Mouse (Mus musculus) liver, embryonic 12.5 days (tissue): ENCODE results near the gene Trex1. TPM values are rescaled to one million over a fixed set of nuclear protein-coding genes. Genes with fewer than 3 reads are reported as not detected.
A peak's percentile ranks its signal among the peaks of the same experiment; 100 is the strongest.

Experiments
- ATAC-seq: fragments of 200-750 bp; cut with Nextera tagmentation; 2 replicates; pipeline ENCODE4 v1.8.0; 2017; ENCODE audit warnings: moderate number of reproducible peaks, mild to moderate bottlenecking, moderate library complexity
- H3K27ac ChIP-seq: fragments of 300-500 bp; sonication (generic); 2 replicates; pipeline ENCODE4 v1.5.1; 2016; ENCODE audit warnings: mild to moderate bottlenecking
- H3K27me3 ChIP-seq: fragments of 300-500 bp; sonication (generic); replicated peaks from 2 replicates; pipeline ENCODE4 v1.6.1; 2016; ENCODE audit warnings: mild to moderate bottlenecking, moderate library complexity
- H3K36me3 ChIP-seq: fragments of 300-500 bp; sonication (generic); 2 replicates; pipeline ENCODE4 v1.6.1; 2016; ENCODE audit warnings: mild to moderate bottlenecking, moderate library complexity
- H3K4me1 ChIP-seq: fragments of 300-500 bp; sonication (generic); 2 replicates; pipeline ENCODE4 v1.6.1; 2016
- H3K4me2 ChIP-seq: fragments of 300-500 bp; sonication (generic); 2 replicates; pipeline ENCODE4 v1.6.1; 2016; ENCODE audit warnings: mild to moderate bottlenecking, moderate library complexity
- H3K4me3 ChIP-seq: fragments of 300-500 bp; sonication (generic); 2 replicates; pipeline ENCODE4 v1.5.1; 2016; ENCODE audit warnings: mild to moderate bottlenecking, moderate library complexity
- H3K9ac ChIP-seq: fragments of 300-500 bp; sonication (generic); 2 replicates; pipeline ENCODE4 v1.6.1; 2016; ENCODE audit warnings: mild to moderate bottlenecking, moderate library complexity
- H3K9me3 ChIP-seq: fragments of 300-500 bp; sonication (generic); replicated peaks from 2 replicates; pipeline ENCODE4 v1.6.1; 2016; ENCODE audit warnings: mild to moderate bottlenecking, moderate library complexity
- WGBS: fragments of 180-500 bp; shearing (Covaris S2); methylation state at CpG from one replicate; pipeline ENCODE4 v1.1.7; 2016; ENCODE audit not compliant: insufficient replicate concordance; 5-methylcytosine and 5-hydroxymethylcytosine counted together
- polyA plus RNA-seq: library from polyadenylated mRNA; unstranded; fragments of >200 nt; fragmentation: Nextera tagmentation; extraction: Ambion mirVana; gene quantifications from 2 replicates; pipeline ENCODE4 v1.2.1, GENCODE M21; 2016

Trex1 gene
- polyA plus RNA-seq, 1 experiment from 2014 or later: 8.8 TPM

DNA sequence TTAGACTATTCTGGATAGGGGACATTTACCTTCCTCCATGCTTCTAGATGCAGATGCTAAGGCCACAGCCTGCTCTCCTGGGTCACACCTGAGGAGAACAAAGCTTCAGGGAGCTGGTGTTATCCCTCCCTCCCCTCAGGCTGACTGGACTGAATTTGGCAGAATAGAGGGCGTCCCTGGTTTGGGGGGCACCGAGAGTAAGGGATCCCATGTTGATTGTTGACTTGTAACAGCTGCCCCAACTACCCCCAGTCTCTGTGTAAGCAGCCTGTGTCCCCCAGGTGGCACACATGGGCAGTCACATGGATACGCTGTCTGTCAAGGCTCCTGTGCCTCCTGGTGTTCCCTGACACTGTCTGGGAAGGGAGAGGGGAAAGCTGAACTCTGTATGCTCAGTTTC, 31.1 kb downstream of the Trex1 start:
- Histone ChIP-seq H3K4me2 (no peak overlapping the region), H3K4me1 (peaks cover 13% of the 10 kb centered on the region), H3K9me3 (no peaks in the 10 kb centered on the region), H3K4me3 (no peak overlapping the region), H3K27me3 (no peaks in the 10 kb centered on the region), H3K36me3 (no peaks in the 10 kb centered on the region), H3K27ac (no peak overlapping the region), H3K9ac (no peak overlapping the region)
- WGBS: 76% methylated on average over 3 of the region's 3 CpGs
- ATAC-seq: no peak

DNA sequence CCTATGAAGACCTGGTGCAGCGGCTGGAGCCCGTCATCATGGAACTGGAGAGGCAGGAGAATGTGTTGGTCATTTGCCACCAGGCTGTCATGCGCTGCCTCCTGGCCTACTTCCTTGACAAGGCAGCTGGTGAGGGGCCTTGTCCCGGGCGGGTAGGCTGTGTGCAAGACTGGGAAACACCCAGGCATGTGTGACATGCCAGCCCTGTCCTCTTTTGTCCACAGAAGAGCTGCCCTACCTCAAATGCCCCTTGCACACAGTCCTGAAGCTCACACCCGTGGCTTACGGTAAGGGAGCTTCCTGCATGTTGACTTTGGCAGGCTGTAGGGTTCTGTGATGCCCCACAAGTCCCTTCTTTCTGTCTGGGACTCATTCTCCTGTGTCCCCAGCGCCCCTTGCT, 32.0 kb downstream of the Trex1 start:
- Histone ChIP-seq H3K36me3 (no peaks in the 10 kb centered on the region), H3K9ac (no peak overlapping the region), H3K27ac (no peak overlapping the region), H3K4me2 (no peak overlapping the region), H3K4me1 (peaks cover 10% of the 10 kb centered on the region), H3K27me3 (no peaks in the 10 kb centered on the region), H3K9me3 (no peaks in the 10 kb centered on the region), H3K4me3 (no peak overlapping the region)
- WGBS: 70% methylated on average over 8 of the region's 8 CpGs
- ATAC-seq: no peak

DNA sequence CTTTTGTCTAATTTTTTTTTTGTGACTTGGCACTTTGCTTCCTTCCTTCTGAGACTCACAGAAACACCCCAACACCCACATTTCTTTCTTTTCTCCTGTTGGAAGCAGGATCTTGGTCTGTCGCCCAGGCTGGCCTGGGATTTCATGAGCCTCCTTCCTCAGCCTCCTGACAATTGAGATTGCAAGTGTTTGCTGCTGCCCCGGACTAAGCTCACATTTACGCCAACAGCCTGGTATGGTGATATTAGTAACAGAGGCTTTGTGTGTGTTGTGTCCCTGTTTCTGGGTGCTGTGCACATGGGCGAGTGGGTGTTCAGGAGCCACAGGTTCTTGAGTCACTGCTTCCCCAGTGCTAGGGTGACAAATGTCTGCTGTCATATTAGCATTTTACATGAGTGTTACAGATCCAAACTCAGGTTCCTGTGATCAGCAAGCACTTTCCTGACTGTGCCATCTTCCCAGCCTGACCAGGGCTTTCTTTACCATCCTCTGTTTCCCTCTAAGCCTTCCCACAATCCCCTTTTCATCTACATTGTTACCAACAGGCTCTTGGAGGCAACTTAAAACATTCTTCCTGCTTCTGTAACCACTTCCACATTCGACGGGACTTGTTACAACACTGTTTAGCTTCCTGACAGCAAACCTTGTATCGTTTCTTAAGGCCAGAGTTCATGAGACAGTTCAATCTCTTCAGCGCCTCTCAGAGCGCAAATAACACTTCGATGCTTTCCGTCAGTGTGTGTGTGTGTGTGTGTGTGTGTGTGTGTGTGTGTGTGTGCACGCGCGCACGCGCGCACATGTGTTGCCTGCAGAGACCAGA, 36.5 kb downstream of the Trex1 start:
- Histone ChIP-seq H3K4me3 (no peak overlapping the region), H3K27ac (no peak overlapping the region), H3K27me3 (0 out of 2 replicates have a peak, but pooled peaks cover 5% of the 10 kb centered on the region), H3K9ac (no peak overlapping the region), H3K4me2 (no peak overlapping the region), H3K4me1 (peaks cover 4% of the 10 kb centered on the region), H3K9me3 (no peaks in the 10 kb centered on the region), H3K36me3 (no peaks in the 10 kb centered on the region)
- no peak for ATAC-seq
- 70% methylated on average over 17 of the region's 17 CpGs for WGBS

DNA sequence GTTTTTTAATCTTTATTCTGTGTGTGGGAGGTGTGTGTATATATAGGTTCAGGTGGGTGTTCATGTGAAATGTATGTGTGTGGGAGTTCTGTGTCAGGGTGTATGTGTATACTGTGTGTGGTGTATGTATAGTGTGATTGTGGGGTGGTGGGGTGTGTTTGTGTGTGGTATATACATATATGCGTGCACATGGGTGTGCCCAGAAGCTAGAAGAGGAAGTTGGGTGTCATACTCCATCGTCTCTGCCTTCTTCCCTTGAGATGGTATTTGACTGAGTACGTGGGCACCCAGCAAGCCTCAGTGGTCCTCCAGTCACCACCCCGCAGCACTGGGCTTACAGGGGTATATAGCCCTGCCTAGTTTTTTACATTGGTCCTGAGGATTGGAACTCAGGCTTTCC, 38.1 kb downstream of the Trex1 start:
- 41% methylated on average over 4 of the region's 4 CpGs for WGBS

DNA sequence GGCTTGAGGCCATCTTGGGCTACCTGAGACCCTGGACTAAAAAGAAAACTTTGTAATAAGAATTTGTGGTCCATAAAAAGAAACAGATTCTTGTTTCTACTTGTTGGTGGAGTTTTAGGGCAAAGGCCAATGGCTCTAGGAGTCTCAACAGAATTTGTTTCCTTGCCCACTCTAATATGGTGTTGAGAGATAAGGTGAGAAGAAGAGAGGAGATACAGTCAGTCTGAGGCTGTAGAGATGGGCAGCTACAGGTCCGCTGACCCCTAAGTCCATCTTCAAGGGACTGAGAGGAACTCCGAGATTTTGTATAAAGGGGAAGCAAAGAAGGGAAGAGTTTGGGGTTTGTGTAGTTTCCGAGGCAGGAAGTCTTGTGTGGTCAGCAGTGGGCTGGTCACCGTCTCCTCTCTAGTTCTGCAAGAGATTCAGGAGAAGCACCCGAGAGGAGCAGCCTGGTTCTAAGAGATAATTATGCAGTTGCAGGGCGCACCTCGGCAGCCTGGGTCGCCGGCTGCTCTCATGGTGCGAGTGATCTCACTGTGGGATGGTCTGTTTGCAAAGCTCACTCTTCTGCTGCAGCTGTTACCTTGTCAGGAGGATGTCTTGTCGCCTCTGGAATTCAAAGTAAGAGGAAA, 42.4 kb downstream of the Trex1 start:
- no peaks in the 10 kb centered on the region for H3K36me3 ChIP-seq
- H3K27me3 ChIP-seq: 0 out of 2 replicates have a peak, but pooled peaks cover 8% of the 10 kb centered on the region
- H3K4me3 ChIP-seq: peak overlapping the region; percentile 26
- H3K27ac ChIP-seq: peak overlapping the region; percentile 82
- 16% methylated on average over 11 of the region's 11 CpGs for WGBS
- peak overlapping the region; percentile 41 for H3K9ac ChIP-seq
- H3K9me3 ChIP-seq: no peaks in the 10 kb centered on the region
- peaks cover 47% of the 10 kb centered on the region for H3K4me1 ChIP-seq
- ATAC-seq: peak; percentile 89
- H3K4me2 ChIP-seq: peak overlapping the region; percentile 60

More for the DNA sequence above, 38.1 kb downstream of the Trex1 start:
- Histone ChIP-seq H3K36me3 (no peaks in the 10 kb centered on the region), H3K4me2 (no peak overlapping the region), H3K4me1 (peaks cover 20% of the 10 kb centered on the region), H3K27me3 (0 out of 2 replicates have a peak, but pooled peaks cover 5% of the 10 kb centered on the region), H3K9ac (no peak overlapping the region), H3K27ac (no peak overlapping the region), H3K4me3 (no peak overlapping the region), H3K9me3 (no peaks in the 10 kb centered on the region)
- no peak for ATAC-seq

DNA sequence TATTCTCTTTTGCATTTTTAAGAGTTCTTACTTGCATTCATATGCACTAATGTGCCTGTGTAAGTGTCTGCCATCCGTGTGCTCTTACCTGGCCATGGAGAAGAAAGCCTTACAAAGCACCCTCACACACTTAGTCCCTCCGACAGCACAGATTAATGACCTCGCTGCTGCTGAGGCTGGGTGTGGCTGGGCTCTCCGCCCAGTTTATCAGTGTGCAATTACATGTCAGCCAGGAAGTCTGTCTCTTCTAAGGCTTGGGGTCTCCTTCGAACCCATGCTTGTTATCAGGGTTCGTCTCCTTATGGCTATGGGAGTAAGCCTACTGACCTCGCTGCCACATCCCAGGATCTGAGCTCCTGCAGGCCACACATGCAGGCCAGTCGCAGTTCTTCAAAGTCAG, 44.1 kb downstream of the Trex1 start:
- H3K27me3 ChIP-seq: 0 out of 2 replicates have a peak, but pooled peaks cover 3% of the 10 kb centered on the region
- no peak overlapping the region for H3K4me3 ChIP-seq
- 22% methylated on average over 8 of the region's 8 CpGs for WGBS
- H3K9ac ChIP-seq: no peak overlapping the region
- H3K9me3 ChIP-seq: no peaks in the 10 kb centered on the region
- peak overlapping the region; percentile 37; the same call in 1 of the 2 replicates for H3K27ac ChIP-seq
- peak overlapping the region; percentile 45 for H3K4me2 ChIP-seq
- H3K4me1 ChIP-seq: peaks cover 47% of the 10 kb centered on the region
- peak; percentile 69; the same call in 1 of the 2 replicates for ATAC-seq
- H3K36me3 ChIP-seq: no peaks in the 10 kb centered on the region

DNA sequence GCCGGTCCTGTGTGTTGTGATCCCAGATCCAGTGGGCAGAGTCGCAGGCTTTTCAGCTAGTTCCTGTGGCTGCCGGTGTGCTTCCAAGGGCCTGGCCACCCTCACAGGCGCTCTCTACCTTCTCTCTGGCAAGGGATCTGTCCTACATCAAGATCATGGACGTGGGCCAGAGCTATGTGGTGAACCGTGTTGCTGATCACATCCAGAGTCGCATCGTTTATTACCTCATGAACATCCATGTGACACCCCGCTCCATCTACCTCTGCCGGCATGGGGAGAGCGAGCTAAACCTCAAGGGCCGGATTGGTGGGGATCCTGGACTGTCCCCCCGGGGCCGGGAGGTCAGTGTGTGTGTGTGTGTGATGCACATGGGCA, 49.2 kb downstream of the Trex1 start:
- Histone ChIP-seq H3K27me3 (0 out of 2 replicates have a peak, but pooled peaks cover 3% of the 10 kb centered on the region), H3K27ac (0 out of 2 replicates have a peak overlapping the region, but pooled peaks have one; percentile 4), H3K36me3 (peaks cover 3% of the 10 kb centered on the region; the same call in 1 of the 2 replicates), H3K4me3 (no peak overlapping the region), H3K4me2 (peak overlapping the region; percentile 32; the same call in 1 of the 2 replicates), H3K9me3 (no peaks in the 10 kb centered on the region), H3K4me1 (peaks cover 52% of the 10 kb centered on the region), H3K9ac (no peak overlapping the region)
- no peak for ATAC-seq
- WGBS: 81% methylated on average over 14 of the region's 14 CpGs

DNA sequence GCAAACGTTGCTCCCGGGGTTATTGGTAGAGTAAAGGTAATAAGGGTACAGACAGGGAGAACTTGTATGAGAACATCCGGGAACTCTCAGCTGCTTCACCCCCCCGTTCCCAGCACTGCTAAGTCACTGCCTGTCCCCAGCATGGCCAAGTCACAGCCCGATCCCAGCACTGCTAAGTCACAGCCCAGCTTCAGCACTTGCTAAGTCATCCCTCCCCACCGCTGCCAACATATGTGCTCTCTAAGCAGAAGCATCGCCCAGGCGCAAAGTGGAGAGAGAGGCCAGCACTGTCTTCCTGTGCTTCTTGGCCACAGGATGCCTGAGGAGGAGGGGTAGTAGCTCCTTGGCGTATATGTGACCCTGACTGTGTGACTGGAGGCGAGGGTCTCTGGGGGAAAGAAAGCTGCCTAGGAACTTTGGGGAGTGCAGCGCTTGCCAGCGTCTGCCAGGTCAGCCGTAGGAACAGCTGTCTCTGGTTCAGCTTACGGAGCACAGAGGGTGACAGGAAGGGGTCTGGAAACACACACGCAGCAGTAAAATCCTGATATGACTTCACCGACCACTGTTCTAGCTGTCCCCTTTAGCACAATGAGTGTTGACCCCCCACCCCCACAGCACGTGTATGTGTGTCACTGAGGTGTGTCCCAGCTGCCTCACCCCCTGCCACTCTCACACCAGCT, 49.8 kb downstream of the Trex1 start:
- Histone ChIP-seq H3K27ac (peak overlapping the region; percentile 4; the same call in 1 of the 2 replicates), H3K4me3 (no peak overlapping the region), H3K9ac (peak overlapping the region; percentile 18; the same call in 1 of the 2 replicates), H3K36me3 (peaks cover 3% of the 10 kb centered on the region; the same call in 1 of the 2 replicates), H3K27me3 (0 out of 2 replicates have a peak, but pooled peaks cover 3% of the 10 kb centered on the region), H3K4me1 (peaks cover 47% of the 10 kb centered on the region), H3K9me3 (no peaks in the 10 kb centered on the region), H3K4me2 (peak overlapping the region; percentile 32; the same call in 1 of the 2 replicates)
- peak; percentile 84 for ATAC-seq
- WGBS: 29% methylated on average over 17 of the region's 17 CpGs

DNA sequence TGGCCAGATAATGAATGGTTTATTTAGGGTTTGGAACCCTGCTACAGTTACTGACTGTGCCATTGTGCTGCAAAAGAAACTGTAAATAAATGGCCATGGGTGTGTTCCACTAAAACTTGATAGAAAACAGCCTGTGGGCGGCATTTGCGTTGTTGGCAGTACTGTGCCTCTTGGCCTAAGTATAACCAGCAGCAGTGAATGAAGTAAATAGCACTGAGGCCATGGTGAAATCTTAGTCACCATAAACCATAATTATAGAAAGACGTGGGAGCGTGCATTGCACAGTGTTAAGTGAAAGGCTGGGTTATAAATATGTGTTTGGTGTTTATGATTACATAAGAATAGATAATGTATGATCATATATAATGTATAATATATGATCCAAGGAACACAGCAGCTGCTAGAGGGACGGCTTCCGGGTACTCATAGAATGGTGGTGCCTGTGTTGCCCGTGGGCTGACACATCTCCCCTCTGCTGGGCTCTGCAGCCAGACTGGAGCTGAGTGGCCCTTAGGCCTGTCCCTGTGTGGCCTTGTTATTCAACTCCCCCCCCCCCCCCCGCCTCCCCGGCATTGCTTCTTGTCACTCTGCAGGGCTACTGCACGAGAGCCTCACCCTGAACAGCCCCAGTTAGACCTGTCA, 50.4 kb downstream of the Trex1 start:
- H3K4me1 ChIP-seq: peaks cover 40% of the 10 kb centered on the region
- peaks cover 3% of the 10 kb centered on the region; the same call in 1 of the 2 replicates for H3K36me3 ChIP-seq
- H3K4me2 ChIP-seq: no peak overlapping the region
- H3K4me3 ChIP-seq: no peak overlapping the region
- H3K27ac ChIP-seq: no peak overlapping the region
- H3K27me3 ChIP-seq: 0 out of 2 replicates have a peak, but pooled peaks cover 1% of the 10 kb centered on the region
- H3K9me3 ChIP-seq: no peaks in the 10 kb centered on the region
- peak; percentile 22 for ATAC-seq
- no peak overlapping the region for H3K9ac ChIP-seq
- WGBS: 58% methylated on average over 10 of the region's 10 CpGs

DNA sequence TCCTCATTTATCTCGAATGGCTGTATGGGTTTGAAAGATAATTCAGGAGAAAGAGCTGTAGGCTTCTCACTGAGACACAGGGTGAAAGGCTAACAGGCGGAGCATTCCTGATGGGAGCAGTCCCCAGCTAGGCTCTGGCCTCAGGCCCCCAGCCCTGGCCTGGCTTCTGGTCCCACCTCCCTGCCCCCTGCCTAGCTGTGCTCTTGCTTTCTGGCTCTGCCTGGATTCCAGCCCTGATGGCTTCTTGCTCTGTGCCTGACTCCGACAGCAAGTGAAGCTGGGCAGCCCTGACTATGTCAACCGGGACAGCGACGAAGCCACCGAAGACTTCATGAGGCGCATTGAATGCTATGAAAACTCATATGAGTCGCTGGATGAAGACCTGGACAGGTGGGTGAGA, 51.5 kb downstream of the Trex1 start:
- no peak for ATAC-seq
- WGBS: 73% methylated on average over 9 of the region's 9 CpGs
- no peaks in the 10 kb centered on the region for H3K27me3 ChIP-seq
- H3K4me1 ChIP-seq: peaks cover 36% of the 10 kb centered on the region
- no peak overlapping the region for H3K4me2 ChIP-seq
- no peak overlapping the region for H3K4me3 ChIP-seq
- no peak overlapping the region for H3K9ac ChIP-seq
- no peaks in the 10 kb centered on the region for H3K9me3 ChIP-seq
- no peak overlapping the region for H3K27ac ChIP-seq
- peaks cover 3% of the 10 kb centered on the region; the same call in 1 of the 2 replicates for H3K36me3 ChIP-seq
